Mouse (Mus musculus) thymus, adult 2 months (tissue): ENCODE data around the gene Fndc3b.

ENCODE experiments used
- CTCF ChIP-seq: fragments of 200-500 bp; IDR thresholded peaks from 2 replicates; pipeline ENCODE4 v1.5.1; 2012; ENCODE audit warnings: mild to moderate bottlenecking, control low read depth, low read length, moderate library complexity, borderline replicate concordance; ENCODE audit not compliant: control insufficient read depth, poor library complexity, insufficient read depth; ENCODE audit errors: extremely low read depth
- POLR2A ChIP-seq: fragments of 200-500 bp; IDR thresholded peaks from 2 replicates; pipeline ENCODE4 v1.6.1; 2012; ENCODE audit warnings: mild to moderate bottlenecking, low read length, control low read depth, moderate library complexity; ENCODE audit not compliant: control insufficient read depth, poor library complexity, insufficient read depth; ENCODE audit errors: extremely low read depth

- TF ChIP-seq CTCF (no peak), POLR2A (no peak)
Measured at GRCm38 (mm10) chr3:27553781-27554180, 157.3 kb downstream of the Fndc3b start.
